Mouse (Mus musculus): ENCODE results near the gene Rcan1.

DNA sequence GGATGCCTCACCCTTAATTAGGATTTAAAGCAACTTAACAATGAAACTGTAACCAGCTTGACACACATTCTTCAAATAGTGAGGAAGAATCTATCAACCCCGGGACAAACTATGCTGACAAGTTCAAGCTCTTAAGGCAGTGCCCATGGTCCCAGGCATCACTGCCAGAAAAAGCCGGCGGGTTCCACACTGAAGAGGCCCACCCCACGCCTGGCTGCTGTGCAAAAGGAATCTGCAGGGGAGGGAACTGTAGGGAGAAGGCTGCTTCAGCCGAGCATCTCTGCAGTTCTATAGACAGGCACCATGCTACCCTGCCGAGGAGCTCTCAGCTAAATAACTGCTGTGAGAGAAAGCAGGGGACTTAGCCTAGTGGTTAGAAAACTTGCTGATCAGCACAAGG is 44.0 kb downstream of the Rcan1 start:
- no peak for TF ChIP-seq CTCF (IDR thresholded peaks at IDR 0.05; ENCODE audit: control insufficient read depth, insufficient read depth, insufficient replicate concordance, low read depth, low read length)
- TF ChIP-seq POLR2A (IDR thresholded peaks at IDR 0.05; ENCODE audit: control insufficient read depth, low read depth, low read length) = no peak
